Mouse (Mus musculus): ENCODE results near the gene Mbd5.

DNA sequence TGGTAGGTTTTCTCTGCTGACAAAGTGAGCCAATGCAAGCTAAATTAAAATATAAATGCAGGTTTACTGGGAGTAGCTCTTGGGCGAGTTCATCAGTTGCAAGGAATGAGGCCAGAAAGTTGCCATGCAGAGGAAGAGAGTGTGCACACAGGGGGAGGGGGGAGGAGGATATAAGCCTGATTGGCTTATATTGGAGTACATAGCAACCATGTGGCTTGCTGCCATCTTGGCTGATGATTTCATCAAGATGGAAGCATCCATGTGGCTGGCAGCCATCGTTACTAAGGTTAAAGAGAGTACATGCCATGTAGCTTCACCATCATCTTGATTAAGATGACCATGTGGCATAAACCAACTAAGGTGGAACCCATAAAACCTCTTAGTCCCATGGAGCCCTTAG, 395.0 kb downstream of the Mbd5 start:
- TF ChIP-seq CTCF (IDR thresholded peaks at IDR 0.05; ENCODE audit: low read depth, low read length): no peak
- TF ChIP-seq GATA1 (IDR thresholded peaks at IDR 0.05; ENCODE audit: borderline replicate concordance, low read length): no peak
- TF ChIP-seq POLR2AphosphoS5 (IDR thresholded peaks at IDR 0.05; ENCODE audit: insufficient replicate concordance, low read depth, low read length): no peak
- no peak for TF ChIP-seq TAL1 (conservative IDR thresholded peaks at IDR 0.05; ENCODE audit: low read depth, low read length)
- TF ChIP-seq GATA2 (IDR thresholded peaks at IDR 0.05; ENCODE audit: borderline replicate concordance, low read depth, low read length): no peak

Measured in G1E (cell line).